Mouse (Mus musculus) heart, embryonic 10.5 days (tissue): ENCODE data around the gene Ubxn1. TPM values are rescaled to one million over a fixed set of nuclear protein-coding genes. Genes with fewer than 3 reads are reported as not detected.

Experiments used
- DNase-seq: peaks from one replicate; pipeline ENCODE4 v3.0.0-alpha.2; 2017; ENCODE audit warnings: low spot score
- H3K27ac ChIP-seq: fragments of 300-500 bp; sonication (generic); 2 replicates; pipeline ENCODE4 v1.5.1; 2016; ENCODE audit warnings: mild to moderate bottlenecking
- H3K27me3 ChIP-seq: fragments of 300-500 bp; sonication (generic); 2 replicates; pipeline ENCODE4 v1.6.1; 2016; ENCODE audit warnings: mild to moderate bottlenecking; ENCODE audit not compliant: poor library complexity, insufficient read depth, severe bottlenecking
- H3K36me3 ChIP-seq: fragments of 300-500 bp; sonication (generic); 2 replicates; pipeline ENCODE4 v1.6.1; 2016; ENCODE audit warnings: mild to moderate bottlenecking, moderate library complexity
- H3K4me1 ChIP-seq: fragments of 300-500 bp; sonication (generic); 2 replicates; pipeline ENCODE4 v1.6.1; 2016; ENCODE audit warnings: mild to moderate bottlenecking
- H3K4me3 ChIP-seq: fragments of 300-500 bp; sonication (generic); 2 replicates; pipeline ENCODE4 v1.5.1; 2016; ENCODE audit warnings: mild to moderate bottlenecking, moderate library complexity
- H3K9me3 ChIP-seq: fragments of 300-500 bp; sonication (generic); 2 replicates; pipeline ENCODE4 v1.6.1; 2016; ENCODE audit warnings: mild to moderate bottlenecking, moderate library complexity
- WGBS: fragments of 180-500 bp; shearing (Covaris S2); methylation state at CpG from one replicate; pipeline ENCODE4 v1.1.7; 2016; 5-methylcytosine and 5-hydroxymethylcytosine counted together
- polyA plus RNA-seq: library from polyadenylated mRNA; unstranded; fragments of >200 nt; fragmentation: Nextera tagmentation; extraction: Ambion mirVana; gene quantifications from 2 replicates; pipeline ENCODE4 v1.2.1, GENCODE M21; 2016

Ubxn1 gene
- polyA plus RNA-seq, 1 experiment from 2014 or later, result 193 TPM

DNA sequence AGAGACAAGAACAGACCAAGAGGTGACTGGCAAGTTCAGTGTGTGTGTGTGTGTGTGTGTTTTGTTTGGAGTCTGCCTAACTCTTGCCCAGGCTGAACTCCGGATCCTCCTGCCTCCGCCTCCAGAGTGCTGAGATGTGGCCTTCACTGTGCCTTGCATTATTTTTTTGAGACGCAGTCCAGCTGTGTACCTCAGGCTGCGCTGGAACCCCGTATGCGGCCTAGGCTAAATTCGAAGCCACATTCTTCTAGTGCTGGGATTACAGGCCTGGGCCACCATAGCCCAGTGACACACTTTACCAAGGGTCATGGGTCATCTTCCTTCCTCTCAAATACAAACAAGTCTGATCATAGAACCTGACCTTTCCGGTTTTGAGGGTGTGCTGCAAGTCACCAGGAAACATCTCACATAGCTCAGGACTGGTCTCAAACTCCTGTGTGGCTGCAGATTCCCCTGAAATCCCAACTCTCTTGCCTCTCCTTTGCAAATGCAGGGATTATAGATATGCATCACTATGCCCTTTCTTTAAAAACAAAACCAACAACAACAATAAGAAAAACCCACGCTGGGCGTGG lies 1.1 kb downstream of the Ubxn1 start:
- Histone ChIP-seq H3K4me1 (peaks cover 6% of the 10 kb centered on the region), H3K27ac (peak overlapping the region; percentile 94), H3K36me3 (peaks cover 37% of the 10 kb centered on the region), H3K4me3 (peak overlapping the region; percentile 94), H3K27me3 (no peaks in the 10 kb centered on the region), H3K9me3 (no peaks in the 10 kb centered on the region)
- DNase-seq, result no peak
- WGBS, result 79% methylated on average over 10 of the region's 10 CpGs

DNA sequence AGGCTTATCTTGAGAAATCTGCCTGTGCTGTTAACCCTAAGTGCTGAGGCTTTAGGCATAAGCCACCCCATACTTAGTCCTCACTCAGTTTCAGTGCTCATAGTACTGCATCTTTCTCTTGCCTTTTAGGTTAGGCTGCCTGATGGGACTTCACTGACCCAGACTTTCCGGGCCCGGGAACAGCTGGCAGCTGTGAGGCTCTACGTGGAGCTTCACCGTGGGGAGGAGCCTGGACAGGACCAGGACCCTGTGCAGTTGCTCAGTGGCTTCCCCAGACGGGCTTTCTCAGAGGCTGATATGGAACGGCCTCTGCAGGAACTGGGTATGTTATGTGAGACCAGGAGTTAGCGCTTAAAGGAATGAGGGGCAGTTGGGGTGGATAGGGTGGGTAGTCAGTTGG lies 3.7 kb downstream of the Ubxn1 start:
- no peak for DNase-seq
- Histone ChIP-seq H3K4me3 (no peak overlapping the region), H3K36me3 (peaks cover 46% of the 10 kb centered on the region), H3K27me3 (no peaks in the 10 kb centered on the region), H3K4me1 (peaks cover 11% of the 10 kb centered on the region), H3K9me3 (no peaks in the 10 kb centered on the region), H3K27ac (no peak overlapping the region)
- WGBS, result 90% methylated on average over 7 of the region's 7 CpGs

DNA sequence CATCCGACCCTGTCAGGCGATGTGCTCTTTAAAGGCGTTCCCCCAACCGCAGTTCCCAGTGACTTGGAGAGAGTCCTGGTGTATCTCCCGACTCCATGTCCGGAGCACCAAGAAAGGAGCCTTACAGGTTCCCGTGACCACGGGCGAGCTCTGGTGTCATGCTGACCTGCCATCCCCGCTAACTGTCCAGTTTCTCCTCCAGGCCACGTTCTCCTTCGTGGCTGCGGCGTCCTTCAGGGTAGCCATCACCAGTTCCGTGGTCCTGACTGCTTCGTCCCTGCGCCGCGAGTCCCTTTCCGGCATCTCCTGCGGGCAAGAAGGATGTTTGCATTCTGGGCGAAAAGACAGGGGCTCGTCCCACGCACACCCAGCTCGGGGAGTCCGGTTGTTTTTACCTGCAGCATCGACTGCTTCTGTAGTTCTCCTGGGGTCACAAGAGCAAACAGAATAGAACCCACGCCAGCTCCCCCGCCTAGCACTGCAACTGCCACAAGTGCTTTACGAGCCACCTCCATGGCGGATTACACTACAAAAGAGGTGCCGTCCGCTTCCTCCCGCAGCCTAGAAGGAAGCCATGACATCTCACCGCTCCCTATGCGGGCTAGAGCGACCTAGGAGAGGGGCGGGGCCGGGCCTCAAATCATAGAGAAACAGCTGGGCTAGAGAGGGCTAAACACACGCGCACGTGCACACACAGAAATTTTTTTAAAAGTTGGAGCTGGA lies 9.2 kb downstream of the Ubxn1 start, which contains the start of gene Uqcc3:
Gene Uqcc3, minus strand, starts transcription at position 613 of the 723 bp plus-strand sequence.
- H3K9me3 ChIP-seq, result no peaks in the 10 kb centered on the region
- H3K36me3 ChIP-seq, result peaks cover 23% of the 10 kb centered on the region
- H3K27me3 ChIP-seq, result no peaks in the 10 kb centered on the region
- peak; percentile 93 for DNase-seq
- H3K4me1 ChIP-seq, result peaks cover 5% of the 10 kb centered on the region; the same call in 1 of the 2 replicates
- H3K27ac ChIP-seq, result peak within 1 kb of the TSS; percentile 94
- WGBS, result 2% methylated on average over 42 of the region's 42 CpGs
- H3K4me3 ChIP-seq, result peak within 1 kb of the TSS; percentile 67

DNA sequence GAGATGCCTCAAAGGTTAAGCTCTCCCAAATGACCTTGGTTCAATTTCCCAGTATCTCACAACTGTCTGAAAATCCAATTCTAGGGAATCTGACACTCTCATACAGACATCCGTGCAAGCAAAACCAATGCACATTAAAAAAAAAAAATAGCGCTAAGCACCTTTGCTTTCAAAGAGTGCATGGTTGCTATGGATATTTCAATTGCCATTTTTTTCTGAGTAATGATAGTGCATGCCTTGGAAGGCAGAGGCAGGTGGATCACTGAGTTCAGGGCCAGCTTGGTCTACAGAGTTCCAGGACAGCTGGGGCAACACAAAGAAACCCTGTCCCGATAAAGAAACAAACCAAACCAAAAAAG lies 9.7 kb downstream of the Ubxn1 start:
- peak overlapping the region; percentile 94; the same call in 1 of the 2 replicates for H3K27ac ChIP-seq
- 22% methylated on average over 3 of the region's 3 CpGs for WGBS

DNA sequence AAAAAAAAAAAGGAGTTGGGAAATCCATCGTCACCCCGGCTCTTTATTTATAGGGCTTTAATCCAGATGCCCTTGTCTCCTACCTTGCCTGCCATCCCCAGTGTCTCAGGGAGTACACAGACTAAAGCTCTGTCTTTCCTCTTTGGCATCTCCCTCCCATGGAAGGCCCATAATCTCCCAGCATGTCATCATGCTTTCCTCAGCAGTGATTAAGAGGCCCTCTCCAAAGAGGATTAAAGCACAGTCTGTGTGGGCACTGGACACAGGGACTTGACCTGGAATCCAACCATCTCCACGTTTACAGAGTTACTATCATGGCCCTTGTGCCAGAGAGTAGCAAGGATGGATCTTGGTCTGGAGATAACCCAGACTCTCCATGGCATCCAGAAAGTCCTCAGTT lies 12.3 kb downstream of the Ubxn1 start, which contains the start of the genes Lbhd1 and Gm49403:
Gene Lbhd1, plus strand, starts transcription at position 117 of the 400 bp plus-strand sequence.
Gene Gm49403, plus strand, starts transcription at position 315 of the 400 bp plus-strand sequence.
- H3K27ac ChIP-seq, result no peak within 1 kb of the TSS
- 72% methylated on average over 3 of the region's 3 CpGs for WGBS
- H3K27me3 ChIP-seq, result no peaks in the 10 kb centered on the region
- no peaks in the 10 kb centered on the region for H3K9me3 ChIP-seq
- no peaks in the 10 kb centered on the region for H3K36me3 ChIP-seq
- DNase-seq, result no peak
- no peak within 1 kb of the TSS for H3K4me3 ChIP-seq
- H3K4me1 ChIP-seq, result peaks cover 10% of the 10 kb centered on the region

More for the DNA sequence above, 9.7 kb downstream of the Ubxn1 start:
- peaks cover 17% of the 10 kb centered on the region for H3K36me3 ChIP-seq
- peaks cover 5% of the 10 kb centered on the region; the same call in 1 of the 2 replicates for H3K4me1 ChIP-seq
- H3K27me3 ChIP-seq, result no peaks in the 10 kb centered on the region
- DNase-seq, result no peak
- H3K4me3 ChIP-seq, result peak overlapping the region; percentile 67
- H3K9me3 ChIP-seq, result no peaks in the 10 kb centered on the region

DNA sequence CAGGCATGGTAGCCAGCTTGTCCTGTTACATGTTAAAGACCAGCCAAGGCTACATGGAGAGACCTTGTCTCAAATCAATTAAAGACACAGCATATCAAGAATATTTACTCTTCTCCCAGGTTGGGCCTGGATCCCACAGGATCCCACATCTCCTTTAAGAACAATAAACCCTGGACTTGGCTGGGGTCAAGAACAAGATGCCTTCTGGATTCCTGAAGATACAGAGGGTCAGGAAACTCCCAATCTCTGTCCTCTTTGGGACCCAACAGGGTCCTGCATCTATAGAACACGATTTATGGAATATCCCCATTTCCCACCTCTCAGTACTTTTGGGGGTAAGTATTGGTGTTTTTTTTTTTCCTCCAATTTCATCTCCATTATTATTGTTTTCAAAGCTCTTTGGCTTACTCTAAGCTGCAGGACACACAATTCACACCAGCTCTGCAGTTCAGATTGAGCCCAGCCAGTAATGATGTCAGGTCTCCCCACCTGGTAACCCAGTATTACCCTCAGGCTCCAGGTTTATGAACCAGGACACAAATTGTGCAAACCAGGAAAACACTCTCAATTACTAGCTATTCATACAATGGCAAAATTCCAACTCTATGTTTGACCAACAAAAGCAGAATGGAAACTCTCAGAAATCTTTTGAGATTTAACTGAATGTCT lies 15.8 kb downstream of the Ubxn1 start:
- H3K4me3 ChIP-seq, result peak overlapping the region; percentile 71; the same call in 1 of the 2 replicates
- H3K36me3 ChIP-seq, result peaks cover 13% of the 10 kb centered on the region
- H3K4me1 ChIP-seq, result peaks cover 8% of the 10 kb centered on the region
- 41% methylated on average over 1 of the region's 1 CpGs for WGBS
- H3K27ac ChIP-seq, result peak overlapping the region; percentile 88
- no peaks in the 10 kb centered on the region for H3K9me3 ChIP-seq
- no peaks in the 10 kb centered on the region for H3K27me3 ChIP-seq
- no peak for DNase-seq

DNA sequence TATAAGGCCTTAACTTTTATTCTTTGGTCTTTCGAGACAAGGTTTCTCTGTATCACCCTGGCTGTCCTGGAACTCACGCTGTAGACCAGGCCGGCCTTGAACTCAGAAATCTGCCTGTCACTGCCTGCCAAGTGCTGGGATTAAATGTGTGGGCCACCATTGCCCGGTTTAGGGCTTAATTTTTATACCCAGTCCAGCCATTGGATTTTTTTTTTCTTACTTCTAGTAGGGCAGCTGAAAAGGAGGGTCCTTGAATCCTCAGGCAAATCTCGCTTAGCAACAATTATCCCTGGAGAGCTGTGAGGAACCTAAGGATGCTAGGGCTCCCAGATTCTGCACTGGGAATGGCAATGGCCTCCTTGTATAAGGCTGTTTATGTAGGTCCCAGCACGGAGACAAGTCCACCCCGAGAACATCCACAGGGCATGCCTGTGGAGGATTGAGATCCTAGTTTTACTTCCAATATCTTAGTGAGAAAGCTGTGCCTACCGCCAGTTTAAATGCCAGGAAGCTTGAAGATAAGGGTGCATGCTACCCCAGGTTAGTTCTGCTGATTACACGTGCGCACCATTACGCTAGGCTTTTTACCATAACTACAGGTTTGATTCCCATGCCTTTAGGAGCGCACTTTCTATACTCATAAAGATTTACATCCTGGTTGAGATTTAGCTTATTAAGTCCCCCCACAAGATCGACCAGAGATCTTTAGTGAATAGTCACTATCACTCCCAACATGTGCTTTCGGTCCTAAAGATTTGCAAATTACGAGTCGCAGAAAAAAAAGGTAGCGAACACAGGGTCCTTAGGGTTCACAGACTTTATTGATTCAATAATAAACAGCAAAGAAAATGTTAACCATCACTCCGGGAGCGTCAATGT lies 16.5 kb downstream of the Ubxn1 start:
- 19% methylated on average over 19 of the region's 19 CpGs for WGBS
- no peaks in the 10 kb centered on the region for H3K27me3 ChIP-seq
- peak overlapping the region; percentile 71 for H3K4me3 ChIP-seq
- H3K27ac ChIP-seq, result peak overlapping the region; percentile 88
- H3K4me1 ChIP-seq, result peaks cover 8% of the 10 kb centered on the region
- peaks cover 13% of the 10 kb centered on the region for H3K36me3 ChIP-seq
- no peak for DNase-seq
- no peaks in the 10 kb centered on the region for H3K9me3 ChIP-seq

DNA sequence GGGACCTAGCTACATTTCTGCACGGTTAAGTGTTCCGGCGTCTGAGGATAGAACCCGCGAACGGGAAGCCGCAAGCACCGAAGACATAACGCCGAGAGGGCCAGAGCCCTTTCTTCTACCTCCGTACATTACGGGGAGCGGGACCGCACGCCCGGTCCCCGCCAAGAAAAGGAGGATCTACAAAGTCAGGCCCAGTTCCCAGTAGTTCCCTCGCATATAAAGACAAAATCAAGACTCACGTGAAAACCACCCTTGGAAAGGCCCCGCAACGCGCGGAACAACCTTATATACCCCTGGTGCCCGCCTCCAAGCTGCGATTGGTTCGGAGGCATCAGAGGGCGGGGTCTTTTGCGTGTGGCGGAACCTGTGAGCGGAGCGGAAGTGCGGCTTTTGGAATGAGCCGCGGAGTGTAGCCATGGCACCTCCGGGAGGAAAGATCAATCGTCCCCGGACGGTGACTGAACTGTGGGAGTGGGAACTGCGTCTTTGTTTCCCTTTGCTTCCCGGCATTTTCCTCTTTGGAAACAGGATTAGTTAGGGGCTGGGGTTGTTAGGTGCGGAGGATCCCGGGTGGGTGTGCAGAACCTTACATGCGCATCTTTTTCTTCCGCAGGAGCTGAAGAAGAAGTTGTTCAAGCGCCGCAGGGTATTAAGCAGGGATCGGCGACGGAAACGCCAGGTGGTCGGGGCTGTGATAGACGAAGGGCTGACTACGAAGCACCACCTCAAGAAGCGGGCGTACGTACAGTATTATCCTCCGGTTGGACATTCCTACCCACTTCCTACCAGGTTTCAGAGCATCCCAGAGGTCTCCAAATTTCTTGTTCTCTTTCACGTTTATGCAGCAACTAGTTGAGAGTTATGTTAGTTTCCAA lies 17.5 kb downstream of the Ubxn1 start, which contains the start of the genes 1810009A15Rik and Gm49416:
Gene 1810009A15Rik, plus strand, starts transcription at position 343 of the 875 bp plus-strand sequence.
Gene Gm49416, plus strand, starts transcription at position 416 of the 875 bp plus-strand sequence.
- peak; percentile 98 for DNase-seq
- Histone ChIP-seq H3K27ac (peak within 1 kb of the TSS; percentile 88), H3K36me3 (peaks cover 13% of the 10 kb centered on the region), H3K4me3 (peak within 1 kb of the TSS; percentile 71), H3K9me3 (no peaks in the 10 kb centered on the region), H3K27me3 (no peaks in the 10 kb centered on the region), H3K4me1 (peaks cover 11% of the 10 kb centered on the region)
- under 1% methylated on average over 58 of the region's 58 CpGs for WGBS

DNA sequence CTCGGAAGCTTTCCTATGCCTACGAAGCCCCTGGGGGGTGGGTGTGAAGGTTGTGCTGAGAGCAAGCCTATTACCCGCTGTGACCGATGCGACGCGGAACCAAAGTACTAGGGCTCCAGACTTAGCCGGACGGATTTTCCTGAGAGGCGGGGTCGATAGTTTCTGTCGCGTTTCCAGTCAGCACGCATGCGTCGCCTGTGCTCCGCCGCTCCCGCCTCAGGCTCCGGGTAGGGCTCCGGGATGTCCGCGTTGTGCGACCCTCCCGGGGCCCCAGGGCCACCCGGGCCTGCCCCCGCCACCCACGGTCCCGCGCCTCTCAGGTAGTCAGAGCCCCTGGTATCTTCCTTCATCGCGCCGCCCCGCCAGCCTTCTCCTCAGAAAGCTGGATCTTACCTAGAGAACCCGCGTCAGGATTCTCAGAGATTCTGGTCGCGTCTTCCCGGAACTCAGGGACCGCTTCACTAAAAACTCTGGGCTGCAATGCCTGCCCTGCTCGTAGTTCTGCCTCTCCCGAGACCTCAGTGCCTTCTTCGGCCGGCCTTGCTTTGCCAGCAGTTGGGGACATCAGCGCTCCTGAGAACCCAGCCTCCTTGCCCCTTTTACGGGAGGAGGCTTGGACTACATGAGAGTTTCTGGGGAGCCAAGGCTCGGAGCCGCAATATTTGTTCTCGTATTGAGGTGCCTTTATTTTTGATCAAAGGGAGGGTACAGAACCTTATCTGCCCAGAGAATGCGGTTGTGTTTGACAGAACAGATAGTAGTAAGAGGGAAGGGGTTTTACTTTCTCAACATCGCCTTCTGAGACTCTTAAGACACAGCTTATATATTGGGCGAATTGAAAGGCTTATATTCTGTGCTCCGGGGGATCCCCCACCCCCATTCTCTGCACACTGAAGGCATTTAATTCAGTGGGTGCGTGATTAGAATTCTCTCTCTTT lies 21.8 kb downstream of the Ubxn1 start, which contains the start of gene Ints5:
Gene Ints5, plus strand, starts transcription at position 177 of the 938 bp plus-strand sequence.
- H3K27me3 ChIP-seq, result no peaks in the 10 kb centered on the region
- peak; percentile 93 for DNase-seq
- WGBS, result 2% methylated on average over 54 of the region's 54 CpGs
- peaks cover 33% of the 10 kb centered on the region for H3K4me1 ChIP-seq
- peak within 1 kb of the TSS; percentile 92 for H3K4me3 ChIP-seq
- H3K36me3 ChIP-seq, result peaks cover 41% of the 10 kb centered on the region
- no peaks in the 10 kb centered on the region for H3K9me3 ChIP-seq
- peak within 1 kb of the TSS; percentile 93 for H3K27ac ChIP-seq

DNA sequence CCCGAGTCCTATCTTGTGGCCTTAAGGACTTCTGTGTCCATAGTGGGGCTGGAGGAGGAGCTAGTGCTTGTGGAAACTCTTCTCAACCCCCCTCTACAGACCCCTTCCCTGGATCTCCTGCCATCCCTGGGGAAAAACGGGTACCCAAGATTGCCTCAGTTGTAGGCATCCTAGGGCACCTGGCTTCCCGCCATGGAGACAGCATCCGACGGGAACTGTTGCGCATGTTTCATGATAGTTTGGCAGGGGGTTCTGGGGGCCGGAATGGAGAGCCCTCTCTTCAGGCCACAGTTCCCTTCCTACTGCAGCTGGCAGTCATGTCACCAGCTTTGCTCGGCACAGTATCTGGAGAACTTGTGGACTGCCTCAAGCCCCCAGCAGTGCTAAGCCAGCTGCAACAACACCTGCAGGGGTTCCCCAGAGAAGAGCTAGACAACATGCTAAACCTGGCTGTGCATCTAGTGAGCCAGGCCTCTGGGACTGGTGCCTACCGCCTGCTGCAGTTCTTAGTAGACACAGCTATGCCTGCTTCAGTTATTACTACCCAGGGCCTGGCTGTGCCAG lies 24.2 kb downstream of the Ubxn1 start:
- Histone ChIP-seq H3K4me3 (no peak overlapping the region), H3K4me1 (peaks cover 39% of the 10 kb centered on the region), H3K27ac (no peak overlapping the region), H3K9me3 (no peaks in the 10 kb centered on the region), H3K36me3 (peaks cover 44% of the 10 kb centered on the region), H3K27me3 (no peaks in the 10 kb centered on the region)
- no peak for DNase-seq
- WGBS, result 89% methylated on average over 9 of the region's 9 CpGs
